Mouse (Mus musculus): Measurements from ENCODE around the gene Ap1s3.

The Ap1s3 gene

DNA sequence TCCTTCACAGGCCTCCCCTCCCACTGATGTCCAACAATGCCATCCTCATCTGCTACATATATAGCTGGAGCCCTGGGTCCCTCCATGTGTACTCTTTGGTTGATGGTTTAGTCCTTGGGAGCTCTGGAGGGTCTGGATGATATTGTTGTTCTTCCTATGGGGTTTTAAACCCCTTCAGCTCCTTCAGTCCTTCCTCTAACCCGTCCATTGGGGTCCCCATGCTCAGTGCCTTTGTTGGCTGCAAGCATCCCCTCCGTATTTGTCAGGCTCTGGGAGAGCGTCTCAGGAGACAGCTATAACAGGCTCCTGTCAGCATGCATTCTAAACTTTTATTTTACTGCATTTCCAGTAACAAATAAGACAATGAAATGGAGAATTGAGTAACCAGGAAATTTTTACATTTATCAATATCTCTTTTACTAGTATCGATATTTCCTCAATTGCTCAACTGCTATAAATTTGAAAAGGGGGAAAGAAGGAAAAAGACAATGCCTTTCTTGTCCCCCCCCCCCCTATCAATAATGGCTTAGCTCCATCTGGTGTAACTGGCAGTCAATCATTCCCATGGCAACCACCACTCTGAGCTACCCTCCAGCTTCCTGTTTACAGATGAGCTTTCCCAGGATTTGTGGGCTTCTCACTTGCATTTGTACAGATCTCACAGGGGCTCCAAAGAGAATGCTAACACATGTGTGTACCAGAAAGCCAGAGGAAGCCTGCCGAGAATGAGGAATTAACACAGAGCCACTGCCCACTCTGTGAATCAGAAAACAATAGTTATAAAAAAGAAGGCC, 73.2 kb downstream of the Ap1s3 start:
- no peak for DNase-seq (ENCODE audit: low spot score in 2 of 2)

DNA sequence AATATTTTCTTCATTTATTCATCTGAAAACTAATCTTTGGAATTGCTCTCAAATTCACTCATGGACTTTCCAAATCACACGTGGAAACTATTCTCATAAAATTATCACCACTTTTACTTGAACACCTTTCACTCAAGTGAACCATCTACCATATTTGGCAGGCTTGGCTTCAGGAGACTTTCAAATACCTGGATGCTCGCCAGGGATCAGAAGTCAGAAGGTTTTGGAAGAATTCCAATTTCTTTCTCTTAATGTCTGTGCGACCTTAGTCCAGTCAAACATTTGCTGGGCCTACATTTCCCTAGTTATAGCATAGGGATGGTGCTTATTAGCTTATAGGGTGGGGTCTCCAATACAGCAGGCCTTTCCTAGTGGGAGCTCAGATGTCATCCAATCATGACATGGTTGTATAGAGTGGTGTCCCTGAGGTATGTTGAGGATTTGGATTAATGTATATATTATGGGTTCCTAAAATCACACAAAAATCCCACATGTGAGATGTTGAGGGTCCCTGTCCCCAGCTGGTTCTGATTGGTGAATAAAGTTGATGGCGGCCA, 79.0 kb downstream of the Ap1s3 start:
- no peak for DNase-seq (ENCODE audit: low spot score in 2 of 2)

DNA sequence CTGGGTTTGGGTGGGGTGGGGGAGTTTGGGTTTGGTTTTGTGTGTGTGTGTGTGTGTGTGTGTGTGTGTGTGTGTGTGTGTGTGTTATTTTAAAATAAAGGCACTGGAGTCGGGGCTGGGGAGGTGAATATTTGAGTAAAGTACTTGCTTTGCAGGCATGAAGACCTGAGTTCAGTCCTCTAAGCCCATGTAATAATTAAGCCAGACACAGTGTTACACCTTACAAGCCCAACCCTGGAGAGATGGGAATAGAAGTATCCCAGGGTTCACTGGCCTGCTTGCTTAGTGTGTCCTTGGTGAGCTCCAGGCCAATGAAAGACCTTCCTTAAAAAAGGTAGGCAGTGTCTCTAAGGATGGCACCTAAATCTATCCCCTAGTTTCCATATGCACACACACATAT, 80.7 kb downstream of the Ap1s3 start:
- no peak for DNase-seq (ENCODE audit: low spot score in 2 of 2)

DNA sequence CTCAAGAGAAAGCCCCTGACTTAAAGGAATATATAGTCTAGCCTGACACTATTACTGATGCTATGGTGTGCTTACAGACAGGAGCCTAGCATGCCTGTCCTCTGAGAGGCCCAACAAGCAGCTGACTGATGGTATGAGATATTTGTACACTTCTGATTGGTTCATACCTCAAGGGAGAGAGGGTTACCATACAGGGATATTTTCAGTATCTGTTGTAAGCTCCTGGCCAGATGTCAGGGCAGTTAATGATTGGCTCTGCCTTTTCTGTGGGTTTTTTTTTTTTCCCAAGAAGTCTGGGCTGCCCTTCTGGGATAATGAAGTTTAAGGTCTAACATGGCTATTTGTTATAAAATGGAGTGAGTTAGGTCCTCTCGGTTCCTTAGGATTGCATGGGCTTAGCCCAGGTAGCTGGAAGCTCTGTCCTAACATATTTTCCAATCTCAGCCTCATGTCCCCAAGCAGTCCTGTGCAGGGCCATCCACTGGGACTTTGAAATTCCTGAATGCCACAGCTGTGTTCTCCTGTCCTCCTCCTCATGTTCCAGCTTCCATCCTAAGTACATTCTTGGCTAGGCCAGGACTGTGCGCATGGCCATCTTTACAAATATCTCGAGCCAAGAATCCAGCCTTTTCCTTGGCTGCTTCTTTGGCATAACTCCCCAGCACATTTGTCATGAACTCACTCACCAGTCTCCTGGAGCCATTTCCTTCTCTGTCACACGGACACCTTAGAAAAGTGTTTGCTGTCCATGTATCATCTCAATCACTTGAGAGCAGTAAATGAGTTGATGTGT, 81.6 kb downstream of the Ap1s3 start:
- no peak for DNase-seq (ENCODE audit: low spot score in 2 of 2)

DNA sequence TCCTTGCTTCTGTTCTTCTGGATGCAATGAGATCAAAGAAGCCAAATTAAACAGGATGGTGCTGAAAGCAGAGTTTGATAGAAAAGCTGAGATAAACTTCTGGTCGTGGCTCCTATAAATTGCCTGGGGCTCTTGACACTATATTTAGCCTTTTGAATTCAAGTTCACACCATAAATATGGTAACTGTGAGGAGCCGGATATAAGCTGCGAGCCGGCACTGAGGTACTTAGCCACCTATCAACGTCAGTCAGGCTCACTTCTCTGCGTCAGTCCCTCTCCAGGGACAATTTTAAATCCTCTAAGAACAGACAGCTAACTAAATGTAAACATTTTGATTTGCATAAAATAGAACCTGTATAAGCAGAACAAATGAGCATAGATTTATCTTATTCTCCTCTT, 82.3 kb downstream of the Ap1s3 start:
- no peak for DNase-seq (ENCODE audit: low spot score in 2 of 2)

DNA sequence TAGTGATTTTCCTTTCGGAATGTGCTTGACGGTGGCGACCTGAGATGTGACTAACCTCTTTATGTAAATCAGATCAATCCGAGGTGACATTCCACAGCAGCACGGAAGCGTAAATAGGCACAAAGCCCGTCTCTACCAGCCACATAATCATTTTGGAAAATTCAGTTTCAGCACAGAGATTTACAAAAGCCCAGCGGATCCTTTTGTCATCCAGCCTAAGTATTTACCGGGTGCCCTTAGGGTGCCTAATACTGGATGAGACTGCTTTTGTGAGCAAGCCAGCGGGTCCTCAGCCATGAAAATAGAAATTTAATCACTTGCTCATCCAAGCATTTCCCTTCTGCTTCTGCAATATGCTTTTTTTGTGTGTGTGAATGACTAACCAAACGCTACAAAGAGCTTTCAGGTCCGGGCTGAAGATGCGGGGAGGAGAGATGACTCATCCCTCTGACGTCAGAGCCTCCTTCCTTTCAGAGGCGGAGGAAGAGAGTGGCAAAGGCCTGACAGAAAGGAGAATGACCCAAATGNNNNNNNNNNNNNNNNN, 90.6 kb downstream of the Ap1s3 start:
- peak; percentile 47 to 52 for DNase-seq (ENCODE audit: low spot score in 2 of 2)

DNA sequence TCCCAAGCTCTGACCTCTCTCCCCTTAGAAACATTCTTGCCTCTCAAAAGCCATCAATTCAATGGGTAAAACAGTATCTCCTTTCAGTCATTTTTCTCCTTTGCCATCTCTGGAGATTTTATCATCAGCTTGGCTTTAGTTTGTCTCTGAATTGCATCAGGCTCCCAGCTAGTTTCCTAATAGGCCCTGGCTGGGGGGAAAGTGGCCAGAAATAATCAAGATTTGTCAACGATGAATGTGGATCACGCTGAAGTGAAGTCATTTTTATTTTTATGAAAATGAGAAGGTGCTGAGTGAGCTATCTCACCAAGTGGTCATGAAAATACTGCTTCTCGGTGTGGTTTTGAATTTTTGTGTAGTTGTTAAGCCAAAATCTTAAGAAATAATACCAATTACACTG, 94.4 kb downstream of the Ap1s3 start:
- DNase-seq (ENCODE audit: low spot score in 2 of 2) = no peak

DNA sequence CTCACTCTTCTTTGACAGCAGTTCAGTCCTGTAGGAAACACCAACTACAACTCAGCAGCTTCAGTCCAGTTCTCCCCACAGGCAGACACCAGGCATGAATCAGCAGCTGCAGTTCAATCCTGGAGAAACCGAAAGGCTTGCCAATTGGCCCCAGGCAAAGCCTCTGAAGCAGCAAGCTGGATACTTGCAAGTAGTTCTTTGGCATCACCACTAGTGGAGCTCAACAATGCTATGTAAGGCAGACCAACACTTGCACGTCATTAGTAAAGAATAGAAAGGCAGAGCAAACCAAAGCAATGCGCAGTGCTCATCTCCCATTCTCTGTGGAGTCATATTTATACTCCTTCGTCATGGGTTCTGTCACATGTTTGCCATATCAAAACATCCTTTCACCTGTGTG, 99.9 kb downstream of the Ap1s3 start:
- DNase-seq (ENCODE audit: low spot score in 2 of 2) = no peak

DNA sequence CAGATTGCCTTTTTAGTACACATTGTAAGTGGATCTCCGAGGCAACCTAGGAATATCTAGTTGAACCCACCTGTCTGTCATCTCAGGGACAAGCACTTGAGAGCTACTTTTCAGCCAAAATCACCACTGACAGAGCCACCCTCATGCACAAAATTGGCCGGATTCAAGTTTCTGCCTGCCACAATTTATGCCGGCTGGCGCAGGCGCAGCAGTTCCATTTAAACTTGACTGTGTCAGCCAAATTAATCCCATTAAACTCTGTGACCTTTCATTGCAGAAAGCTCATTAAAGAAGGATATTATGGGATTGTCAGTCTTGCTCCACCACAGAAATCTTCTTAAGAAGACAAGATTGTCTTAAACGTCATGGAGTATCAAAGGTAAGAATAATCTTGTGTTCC, 100.6 kb downstream of the Ap1s3 start:
- no peak for DNase-seq (ENCODE audit: low spot score in 2 of 2)

DNA sequence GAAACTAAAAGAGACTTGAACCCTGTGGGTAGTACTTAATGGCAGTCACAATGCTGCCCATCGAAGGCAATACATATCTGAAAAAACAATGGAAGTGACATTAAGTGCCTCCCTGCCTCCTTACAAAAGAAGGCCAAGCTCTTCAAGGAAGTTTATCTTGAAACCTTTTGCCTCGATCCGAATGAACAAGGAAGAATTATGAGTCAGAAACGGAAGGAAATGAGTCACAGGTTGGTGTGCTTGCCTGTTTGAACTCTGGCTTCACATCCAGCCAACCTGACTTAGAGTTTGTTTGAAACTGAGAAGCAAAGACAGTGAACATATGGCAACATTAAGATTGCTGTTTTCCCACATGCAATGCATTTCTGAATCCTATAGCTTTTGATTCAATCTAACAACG, 110.6 kb downstream of the Ap1s3 start:
- no peak for DNase-seq (ENCODE audit: low spot score in 2 of 2)

Data from frontal cortex, postnatal 14 days (tissue).